Mouse (Mus musculus): ENCODE measurements around the gene Yipf3. TPM values are rescaled to one million over a fixed set of nuclear protein-coding genes. Genes with fewer than 3 reads are reported as not detected.

Gene Yipf3
- polyA plus RNA-seq, 1 experiment: 143 TPM

GRCm38 (mm10) chr17:46253452-46254084, 5.7 kb downstream of the Yipf3 start, which contains the start of gene Lrrc73:
Gene Lrrc73 (plus strand): TSS chr17:46253531.
- H3K27ac ChIP-seq (ENCODE audit: insufficient read depth, low read depth, low read length): no peak within 1 kb of the TSS
- TF ChIP-seq POLR2A (IDR thresholded peaks at IDR 0.05; ENCODE audit: borderline replicate concordance, low read depth, low read length) (no peak), CTCF (IDR thresholded peaks at IDR 0.05; ENCODE audit: low read depth, low read length) (no peak)
- peaks cover 6% of the 10 kb centered on the region; the same call in 1 of the 2 replicates for H3K4me1 ChIP-seq (ENCODE audit: control insufficient read depth, insufficient read depth, low read length)
- H3K4me3 ChIP-seq (ENCODE audit: insufficient read depth, low read length): peak within 1 kb of the TSS; percentile 60

DNA sequence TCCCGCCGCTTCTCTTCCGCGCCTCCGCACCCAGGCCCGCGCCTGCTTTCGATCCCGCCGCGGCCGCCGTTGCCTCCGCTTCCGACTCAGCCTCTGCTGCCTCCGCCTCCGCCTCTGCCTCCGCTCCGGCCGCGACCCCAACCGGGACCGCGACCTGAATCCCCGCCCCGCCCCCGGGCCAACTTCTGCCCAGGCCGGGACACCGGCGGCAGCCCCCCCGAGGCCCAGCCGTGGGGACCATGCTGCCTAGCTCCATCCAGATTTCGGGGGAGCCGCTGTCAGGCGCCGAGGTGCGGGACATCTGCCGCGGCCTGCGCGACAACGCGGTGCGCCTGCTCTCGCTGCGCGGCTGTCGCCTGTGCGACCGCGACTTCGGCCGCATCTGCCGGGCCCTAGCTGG, 6.2 kb downstream of the Yipf3 start:
- peak overlapping the region; percentile 60 for H3K4me3 ChIP-seq (ENCODE audit: insufficient read depth, low read length)
- H3K4me1 ChIP-seq (ENCODE audit: control insufficient read depth, insufficient read depth, low read length): peaks cover 5% of the 10 kb centered on the region; the same call in 1 of the 2 replicates
- H3K27ac ChIP-seq (ENCODE audit: insufficient read depth, low read depth, low read length): no peak overlapping the region
- no peak for TF ChIP-seq POLR2A (IDR thresholded peaks at IDR 0.05; ENCODE audit: borderline replicate concordance, low read depth, low read length)
- no peak for TF ChIP-seq CTCF (IDR thresholded peaks at IDR 0.05; ENCODE audit: low read depth, low read length)

DNA sequence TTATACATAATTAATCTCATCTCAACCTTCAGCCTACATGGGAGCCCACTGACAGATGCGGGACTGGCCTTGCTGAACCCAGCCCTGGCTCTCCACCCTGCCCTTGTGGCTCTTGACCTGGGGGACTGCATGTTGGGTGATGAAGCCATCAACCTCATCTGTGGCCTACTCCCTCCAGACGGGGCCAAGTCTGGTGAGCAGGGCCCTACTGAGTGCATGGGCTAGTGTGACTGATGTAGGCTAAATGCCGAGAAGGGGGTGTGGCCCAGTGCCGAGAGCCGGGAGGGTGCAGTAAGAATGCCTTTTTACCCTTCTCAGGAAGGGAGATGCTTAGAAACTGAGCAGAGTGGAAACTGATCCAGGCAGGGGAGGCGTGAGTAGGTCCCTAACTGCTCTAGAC, 7.3 kb downstream of the Yipf3 start:
- Histone ChIP-seq H3K4me3 (ENCODE audit: insufficient read depth, low read length) (no peak overlapping the region), H3K4me1 (ENCODE audit: control insufficient read depth, insufficient read depth, low read length) (0 out of 2 replicates have a peak, but pooled peaks cover 2% of the 10 kb centered on the region), H3K27ac (ENCODE audit: insufficient read depth, low read depth, low read length) (no peak overlapping the region)
- TF ChIP-seq CTCF (IDR thresholded peaks at IDR 0.05; ENCODE audit: low read depth, low read length) (no peak), POLR2A (IDR thresholded peaks at IDR 0.05; ENCODE audit: borderline replicate concordance, low read depth, low read length) (no peak)

DNA sequence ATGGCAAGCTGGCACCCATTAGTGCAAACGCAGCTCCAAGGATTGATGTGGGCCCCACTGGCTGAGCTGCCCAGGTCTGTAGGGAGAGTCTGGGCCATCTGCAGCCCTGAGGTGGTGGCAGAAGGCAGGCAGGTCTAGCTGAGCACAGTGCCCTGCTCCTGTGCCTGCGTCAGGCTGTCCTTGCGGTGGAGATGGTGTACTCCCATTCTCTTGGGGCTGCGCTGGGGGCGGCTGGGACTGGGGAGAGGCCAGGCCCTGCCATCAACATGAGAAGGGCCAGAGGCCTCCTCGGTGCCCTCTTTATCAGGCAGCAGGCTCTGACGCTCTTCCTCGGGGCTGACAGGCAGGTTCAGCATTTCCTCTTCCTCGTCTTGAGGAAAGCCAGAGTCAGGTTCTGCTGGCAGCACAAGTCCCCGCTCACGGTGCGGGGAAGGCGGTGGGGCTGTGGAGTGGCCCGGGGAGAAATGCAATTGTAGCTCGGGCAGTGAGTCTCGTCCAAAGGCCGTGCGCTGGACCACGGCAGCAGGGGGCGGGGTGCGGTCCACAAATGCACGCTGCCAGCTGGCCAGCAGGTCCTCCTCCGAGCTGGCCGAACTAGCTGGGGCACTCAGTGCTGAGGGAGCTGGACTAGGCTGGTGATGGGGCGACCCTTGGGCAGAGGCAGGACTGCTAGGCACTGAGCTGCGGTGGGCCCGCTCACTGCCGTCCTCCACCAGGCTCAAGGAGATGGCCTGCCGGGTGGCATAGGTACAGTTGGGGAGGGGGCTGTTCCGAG, 10.6 kb downstream of the Yipf3 start:
- no peak for TF ChIP-seq CTCF (IDR thresholded peaks at IDR 0.05; ENCODE audit: low read depth, low read length)
- TF ChIP-seq POLR2A (IDR thresholded peaks at IDR 0.05; ENCODE audit: borderline replicate concordance, low read depth, low read length): no peak
- no peak overlapping the region for H3K4me3 ChIP-seq (ENCODE audit: insufficient read depth, low read length)
- H3K4me1 ChIP-seq (ENCODE audit: control insufficient read depth, insufficient read depth, low read length): no peaks in the 10 kb centered on the region
- no peak overlapping the region for H3K27ac ChIP-seq (ENCODE audit: insufficient read depth, low read depth, low read length)

DNA sequence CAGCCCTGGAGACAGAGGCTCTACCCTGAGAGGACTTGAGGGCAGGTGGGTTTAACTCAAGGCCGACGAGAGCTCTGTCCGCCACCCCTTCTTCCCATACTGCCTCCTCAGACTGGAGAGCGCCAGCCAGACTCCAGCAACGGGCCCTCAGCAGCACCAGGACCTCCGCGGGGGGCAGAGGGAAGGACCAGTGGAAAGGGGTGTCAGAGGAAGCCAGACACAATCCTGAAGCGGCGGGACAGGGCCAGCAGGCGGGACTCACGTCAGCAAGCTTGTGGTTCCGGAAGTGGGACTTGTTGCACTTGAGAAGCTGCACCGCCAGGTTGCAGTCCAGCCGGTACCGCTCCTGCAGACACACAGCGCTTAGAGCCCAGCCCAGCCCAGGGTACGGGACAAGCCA, 11.8 kb downstream of the Yipf3 start:
- TF ChIP-seq CTCF (IDR thresholded peaks at IDR 0.05; ENCODE audit: low read depth, low read length): no peak
- no peak for TF ChIP-seq POLR2A (IDR thresholded peaks at IDR 0.05; ENCODE audit: borderline replicate concordance, low read depth, low read length)
- Histone ChIP-seq H3K4me1 (ENCODE audit: control insufficient read depth, insufficient read depth, low read length) (no peaks in the 10 kb centered on the region), H3K27ac (ENCODE audit: insufficient read depth, low read depth, low read length) (no peak overlapping the region), H3K4me3 (ENCODE audit: insufficient read depth, low read length) (no peak overlapping the region)

- Histone ChIP-seq H3K4me1 (ENCODE audit: control insufficient read depth, insufficient read depth, low read length) (no peaks in the 10 kb centered on the region), H3K4me3 (ENCODE audit: insufficient read depth, low read length) (no peak overlapping the region), H3K27ac (ENCODE audit: insufficient read depth, low read depth, low read length) (no peak overlapping the region)
- TF ChIP-seq CTCF (IDR thresholded peaks at IDR 0.05; ENCODE audit: low read depth, low read length) (no peak), POLR2A (IDR thresholded peaks at IDR 0.05; ENCODE audit: borderline replicate concordance, low read depth, low read length) (no peak)
Measured at GRCm38 (mm10) chr17:46262201-46262694, 14.4 kb downstream of the Yipf3 start.

GRCm38 (mm10) chr17:46265502-46265901, 17.6 kb downstream of the Yipf3 start:
- TF ChIP-seq POLR2A (IDR thresholded peaks at IDR 0.05; ENCODE audit: borderline replicate concordance, low read depth, low read length) (no peak), CTCF (IDR thresholded peaks at IDR 0.05; ENCODE audit: low read depth, low read length) (no peak)
- Histone ChIP-seq H3K27ac (ENCODE audit: insufficient read depth, low read depth, low read length) (no peak overlapping the region), H3K4me1 (ENCODE audit: control insufficient read depth, insufficient read depth, low read length) (no peaks in the 10 kb centered on the region), H3K4me3 (ENCODE audit: insufficient read depth, low read length) (no peak overlapping the region)

DNA sequence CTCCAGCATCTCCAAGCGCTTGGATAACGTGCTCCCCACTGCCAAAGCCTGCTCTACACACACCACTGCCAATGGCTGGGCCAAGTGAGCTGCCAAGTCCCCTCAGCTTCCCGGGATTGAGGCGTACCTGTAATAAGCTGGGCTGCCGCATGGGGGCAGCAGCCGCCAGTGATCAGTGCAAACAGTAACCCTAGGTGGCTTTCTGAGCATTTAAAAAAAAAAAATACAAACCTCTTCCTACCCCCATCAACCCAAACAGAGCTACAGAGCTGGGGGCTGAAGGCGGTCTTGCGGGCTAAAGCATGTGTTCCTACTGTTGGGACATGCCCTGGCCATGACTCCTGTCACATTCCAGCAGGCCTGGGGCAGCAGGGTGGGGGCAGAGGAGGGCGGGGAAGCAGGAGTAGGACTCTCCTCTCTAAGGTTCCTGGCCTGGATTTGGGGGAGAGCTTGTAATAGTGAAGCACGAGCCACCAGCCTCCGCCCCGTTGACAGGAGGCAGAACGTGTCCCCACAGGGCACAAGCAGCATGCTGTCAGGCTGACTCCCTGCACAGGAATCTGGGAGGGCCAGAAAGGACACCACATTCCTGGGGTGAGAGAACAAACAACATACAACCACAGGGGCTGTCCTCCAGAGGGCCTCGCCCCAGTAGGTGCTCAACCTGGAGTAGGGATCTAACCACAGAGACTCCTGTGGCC, 18.2 kb downstream of the Yipf3 start:
- Histone ChIP-seq H3K4me1 (ENCODE audit: control insufficient read depth, insufficient read depth, low read length) (no peaks in the 10 kb centered on the region), H3K4me3 (ENCODE audit: insufficient read depth, low read length) (no peak overlapping the region), H3K27ac (ENCODE audit: insufficient read depth, low read depth, low read length) (no peak overlapping the region)
- TF ChIP-seq CTCF (IDR thresholded peaks at IDR 0.05; ENCODE audit: low read depth, low read length): peak; percentile 81
- TF ChIP-seq POLR2A (IDR thresholded peaks at IDR 0.05; ENCODE audit: borderline replicate concordance, low read depth, low read length): no peak

DNA sequence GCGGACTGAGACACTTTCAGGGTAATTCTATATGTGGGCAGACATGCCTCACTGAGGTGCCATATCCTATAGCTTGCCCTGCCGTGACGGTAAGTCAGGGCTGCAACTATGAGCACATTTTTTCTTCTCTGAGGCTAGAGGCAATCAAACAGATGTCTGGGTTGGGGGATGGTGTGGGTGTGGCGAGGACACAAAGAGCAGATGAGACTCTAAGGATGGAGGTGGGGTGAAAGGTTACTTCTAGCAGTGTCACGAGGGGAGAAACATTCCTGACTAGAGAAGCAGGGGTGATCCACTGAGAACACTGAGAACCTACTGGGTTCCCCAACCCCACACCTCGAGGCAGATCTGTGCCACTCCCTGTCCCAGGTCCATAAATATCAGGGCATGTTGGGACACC, 19.1 kb downstream of the Yipf3 start:
- Histone ChIP-seq H3K4me3 (ENCODE audit: insufficient read depth, low read length) (no peak overlapping the region), H3K27ac (ENCODE audit: insufficient read depth, low read depth, low read length) (no peak overlapping the region), H3K4me1 (ENCODE audit: control insufficient read depth, insufficient read depth, low read length) (no peaks in the 10 kb centered on the region)
- TF ChIP-seq CTCF (IDR thresholded peaks at IDR 0.05; ENCODE audit: low read depth, low read length) (no peak), POLR2A (IDR thresholded peaks at IDR 0.05; ENCODE audit: borderline replicate concordance, low read depth, low read length) (no peak)

Data from bone marrow macrophage, adult 2 months (primary cell).